Mouse (Mus musculus) urinary bladder, postnatal 14 days (tissue): Measurements from ENCODE around the gene Ppp1r35.
A peak's percentile ranks its signal among the peaks of the same experiment; 100 is the strongest.
"Not testable (repeated sequence)": the region's sequence is repeated elsewhere in the genome, so short reads cannot be mapped to it uniquely, and the experiment has no call there.

ENCODE experiments used
- DNase-seq: peaks from one replicate; pipeline ENCODE4 v3.0.0; 2021; ENCODE audit warnings: low spot score

The Ppp1r35 gene

DNA sequence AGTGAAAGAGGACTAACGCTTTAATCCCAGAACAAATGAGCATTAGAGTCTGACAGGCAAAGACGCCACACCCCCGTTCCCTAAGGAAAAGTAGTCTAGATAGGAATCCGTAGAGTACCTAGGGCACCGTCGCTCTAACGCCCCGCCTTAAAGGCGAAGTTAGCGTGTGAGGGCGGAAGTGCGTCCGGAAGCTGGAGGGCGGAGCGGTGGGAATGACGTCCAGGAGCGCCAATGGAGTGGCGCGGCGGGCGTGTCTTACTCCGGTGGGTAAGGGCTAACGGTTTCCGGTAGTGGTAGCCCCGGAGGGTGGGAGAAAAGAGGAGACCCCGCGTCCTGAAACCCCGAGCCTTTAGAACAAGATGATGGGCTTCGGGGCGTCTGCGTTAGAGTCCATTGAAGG lies at the start of gene Ppp1r35:
Gene Ppp1r35 (plus strand): TSS at position 215 of the 400 bp plus-strand sequence.
- peak; percentile 96 for DNase-seq

DNA sequence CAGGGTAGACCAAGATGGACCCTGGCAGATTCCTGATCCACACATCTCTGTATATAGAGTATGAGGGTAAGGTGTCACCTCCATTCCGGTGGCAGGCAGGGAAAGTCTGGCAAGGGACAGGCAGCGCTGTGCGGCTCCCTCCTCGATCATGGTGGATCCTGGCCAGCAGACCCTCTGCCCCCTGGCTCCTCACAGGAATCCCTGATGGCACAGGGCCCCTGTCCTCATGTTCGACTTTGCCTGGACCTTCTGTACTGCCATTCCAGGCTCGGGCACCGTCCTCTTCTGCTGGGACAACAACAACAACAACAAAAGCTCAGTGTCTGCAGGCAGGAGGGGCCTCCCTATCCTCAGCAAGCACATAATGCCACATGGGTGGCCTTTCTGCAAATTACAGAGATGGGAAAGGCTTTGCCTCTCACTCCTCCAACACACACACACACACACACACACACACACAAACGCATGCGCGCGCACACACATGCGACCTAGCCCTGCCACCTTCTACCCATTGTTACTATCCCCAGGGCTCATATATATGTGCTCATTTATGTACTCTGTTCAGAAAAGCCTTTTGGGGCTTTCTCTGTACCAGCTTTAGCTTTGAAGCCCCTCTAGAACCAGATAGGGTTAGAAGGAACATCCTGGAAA lies 44.9 kb upstream of the Ppp1r35 start:
- no peak for DNase-seq

DNA sequence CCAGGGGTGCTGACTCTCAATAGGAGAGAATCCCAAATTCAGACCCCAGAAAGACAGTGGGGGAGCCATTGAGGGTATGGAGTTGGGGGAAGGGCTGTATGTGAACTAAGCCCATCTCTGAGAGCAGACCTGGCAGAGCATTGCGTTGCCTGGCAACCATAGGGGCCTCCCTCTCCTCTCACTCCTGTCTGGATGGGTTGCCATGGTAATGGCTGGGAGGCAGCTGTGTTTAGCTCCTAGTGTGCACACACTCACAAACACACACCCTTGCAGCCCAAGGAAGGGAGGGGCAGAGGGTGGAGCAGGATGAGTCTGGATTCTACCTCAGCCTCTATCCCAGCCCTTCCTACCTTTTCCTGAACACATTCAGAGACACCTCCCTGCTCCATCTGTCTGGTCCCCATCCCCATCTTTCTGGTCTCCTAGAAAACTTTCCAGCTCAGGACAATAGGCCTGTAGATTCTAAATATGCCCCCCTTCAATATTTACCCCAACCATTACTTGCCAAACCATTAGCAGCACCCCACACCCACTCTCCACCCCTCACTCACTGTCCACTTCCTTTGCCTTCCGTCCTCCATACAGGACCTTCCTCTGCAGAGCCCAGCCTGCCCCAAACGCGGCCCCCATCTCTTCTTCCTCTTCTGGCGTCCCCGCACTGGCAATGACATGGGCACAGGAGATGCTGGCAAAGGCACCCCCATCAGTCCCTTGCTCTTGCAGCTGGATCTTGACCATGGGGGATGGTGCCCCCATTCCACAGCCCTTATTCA lies 44.2 kb upstream of the Ppp1r35 start:
- DNase-seq = no peak

DNA sequence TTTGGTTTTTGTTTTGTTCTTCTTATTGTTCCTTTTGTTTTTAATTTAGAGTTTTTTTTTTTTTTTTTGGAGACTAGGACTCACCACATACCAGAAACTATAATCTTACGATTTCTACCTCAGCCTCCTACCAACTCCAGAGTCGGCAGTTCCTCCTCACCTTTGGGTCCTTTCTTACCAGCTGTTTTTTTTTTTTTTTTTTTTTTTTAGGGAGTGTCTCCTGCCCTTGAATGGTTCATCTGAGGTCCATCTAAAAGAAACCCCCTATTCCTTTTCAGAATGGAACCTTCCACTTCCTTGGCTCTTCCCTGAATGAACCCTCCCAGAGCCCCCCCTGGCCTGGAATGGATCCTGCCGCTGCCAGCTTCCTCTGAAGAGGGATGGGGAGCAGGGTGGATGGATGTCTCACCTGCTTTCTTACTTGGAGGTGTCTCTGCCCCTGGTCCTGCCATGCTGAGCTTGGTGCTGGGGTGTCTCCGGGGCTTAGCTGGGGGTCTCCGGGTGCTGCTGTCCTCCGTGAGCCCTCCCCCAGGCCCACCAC lies 41.2 kb upstream of the Ppp1r35 start:
- DNase-seq = no peak

DNA sequence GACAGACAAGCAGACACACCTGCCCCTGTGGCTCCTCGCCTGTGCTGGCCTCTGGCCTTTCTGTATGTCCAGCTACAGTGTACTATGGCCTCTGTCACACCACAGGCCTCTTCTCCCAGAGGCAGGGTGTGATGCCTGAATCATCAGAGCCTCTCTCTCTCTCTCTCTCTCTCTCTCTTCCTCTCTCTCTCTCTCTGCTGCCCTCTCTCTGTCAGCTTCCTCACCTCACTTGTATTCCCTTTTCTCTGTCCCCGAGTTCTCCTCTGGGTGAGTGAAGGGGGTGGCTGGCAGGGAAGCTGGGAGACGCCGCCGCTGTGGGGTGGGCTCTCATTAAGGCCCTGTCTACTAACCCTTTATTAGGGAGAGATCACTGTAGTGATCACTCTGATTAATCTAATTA lies 40.1 kb upstream of the Ppp1r35 start:
- DNase-seq = no peak

DNA sequence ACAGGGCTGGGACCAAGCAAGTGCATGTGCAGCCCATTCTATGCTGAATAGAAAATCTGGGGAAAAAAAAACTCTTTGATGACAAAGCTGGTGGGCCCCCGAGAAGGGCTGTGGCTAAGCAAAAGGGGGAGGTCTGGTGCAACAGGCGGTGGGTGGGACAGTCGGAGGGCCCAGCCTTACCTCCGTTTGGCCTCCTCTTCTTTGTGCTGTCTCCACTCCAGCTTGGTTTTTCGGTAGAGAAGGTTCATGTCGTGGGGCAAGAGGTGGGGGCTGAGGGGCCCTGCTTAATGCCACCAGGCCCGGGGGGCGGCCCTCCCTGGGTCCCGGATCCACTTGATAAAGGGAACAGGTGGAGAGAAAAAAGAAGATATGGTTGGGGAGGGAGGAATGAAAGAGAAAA lies 39.2 kb upstream of the Ppp1r35 start:
- no peak for DNase-seq

DNA sequence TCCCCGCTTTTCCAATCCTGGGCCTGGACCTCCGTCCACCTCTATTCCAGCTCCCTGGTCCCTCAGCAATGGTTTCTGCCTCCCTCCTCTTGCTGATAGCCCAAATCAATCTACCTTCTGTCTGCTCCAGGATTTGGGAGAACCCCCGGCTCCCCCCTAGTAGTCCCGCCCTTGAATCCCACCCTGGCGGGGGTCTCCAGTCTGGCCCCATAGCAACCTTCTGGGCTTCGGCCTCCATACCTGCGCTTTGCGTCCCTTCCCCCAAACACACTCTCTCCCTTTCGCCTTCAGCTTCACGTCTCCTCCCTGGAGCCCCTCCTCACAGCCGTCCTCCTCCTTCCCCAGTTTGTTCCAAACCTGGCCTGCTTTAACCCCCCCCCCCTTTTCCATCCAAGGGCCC lies 38.1 kb upstream of the Ppp1r35 start:
- no peak for DNase-seq

DNA sequence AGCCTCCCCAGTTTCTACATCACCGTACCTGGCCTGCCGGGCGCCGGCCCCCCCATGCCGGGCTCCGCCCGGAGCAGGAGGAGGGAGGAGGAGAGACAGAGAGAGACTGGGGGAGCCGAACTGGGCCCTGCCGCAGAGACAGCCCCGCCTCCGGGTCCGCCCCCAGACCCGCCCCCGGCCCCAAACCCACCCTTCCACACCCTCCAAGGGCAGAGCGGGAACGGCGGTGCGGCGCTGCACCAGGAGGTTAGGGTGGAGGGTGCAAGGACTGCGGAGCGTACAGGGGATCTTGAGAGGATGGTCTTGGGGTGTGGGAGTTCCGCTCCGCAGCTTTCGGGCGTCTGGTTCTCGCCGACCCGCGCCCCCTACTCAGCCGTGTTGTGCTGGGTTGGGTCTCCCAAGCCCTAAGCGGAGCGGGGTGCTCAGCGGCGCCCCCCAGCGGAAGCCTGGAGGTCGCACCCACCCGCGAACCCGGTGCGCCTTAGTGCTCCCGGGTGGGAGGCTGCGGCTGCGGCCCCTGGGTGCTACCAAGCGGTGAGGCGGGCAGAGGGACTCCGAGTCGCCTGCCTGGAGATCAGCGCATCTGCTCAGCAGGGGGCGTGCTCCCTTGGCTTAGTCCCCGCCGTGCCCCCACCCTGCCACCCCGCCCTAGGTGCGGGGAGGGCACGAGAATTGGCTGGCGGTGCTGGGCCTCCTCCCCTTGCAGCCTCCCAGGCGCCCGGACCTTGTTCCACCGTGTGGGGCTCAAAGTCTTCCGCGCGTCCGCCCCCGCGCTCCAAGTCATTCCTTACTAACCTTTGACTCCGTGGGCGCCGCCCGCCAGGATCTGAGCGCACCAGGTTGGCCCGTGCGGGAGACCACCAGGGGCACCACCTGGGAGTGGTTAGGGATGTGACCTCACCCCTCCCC lies 37.4 kb upstream of the Ppp1r35 start, which contains the start of gene Nyap1:
Gene Nyap1 (minus strand): TSS at position 585 of the 909 bp plus-strand sequence.
- peak; percentile 78 for DNase-seq

DNA sequence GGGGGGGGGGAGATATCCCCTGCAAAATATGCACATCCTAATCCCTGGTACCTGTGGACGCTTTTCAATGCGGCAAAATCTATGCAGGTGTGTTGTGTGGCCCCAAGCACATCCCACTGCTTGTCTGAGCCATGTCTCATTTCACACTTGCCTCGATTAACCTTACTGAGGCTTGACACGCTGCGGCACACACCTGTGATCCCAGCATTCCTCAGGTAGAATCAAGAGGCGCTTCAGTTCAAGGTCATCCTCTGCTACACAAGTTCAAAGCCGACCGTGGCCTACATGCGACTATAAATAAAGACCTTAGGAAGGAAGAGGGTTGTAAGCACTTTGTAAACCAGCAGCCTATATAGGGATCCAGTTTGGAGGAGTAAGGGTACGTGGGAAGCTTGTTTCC lies 36.6 kb upstream of the Ppp1r35 start:
- DNase-seq = no peak

DNA sequence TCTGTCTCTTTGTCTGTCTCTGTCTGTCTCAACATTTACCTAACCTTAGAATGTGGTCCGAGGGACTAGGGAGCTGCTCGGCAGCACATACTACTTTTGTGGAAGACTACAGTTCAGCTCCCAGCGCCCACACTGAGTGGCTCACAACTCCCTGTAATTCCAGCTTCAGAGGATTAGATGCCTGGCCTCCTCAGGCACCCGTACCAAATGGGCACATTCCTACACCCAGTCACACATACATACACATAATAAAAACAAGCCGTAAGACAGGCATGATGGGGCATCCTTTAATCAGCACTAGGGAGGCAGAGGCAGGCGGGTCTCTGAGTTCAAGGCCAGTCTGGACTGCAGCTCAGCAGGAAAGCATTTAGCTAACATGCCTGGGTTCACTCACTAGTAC lies 35.8 kb upstream of the Ppp1r35 start:
- no peak for DNase-seq

DNA sequence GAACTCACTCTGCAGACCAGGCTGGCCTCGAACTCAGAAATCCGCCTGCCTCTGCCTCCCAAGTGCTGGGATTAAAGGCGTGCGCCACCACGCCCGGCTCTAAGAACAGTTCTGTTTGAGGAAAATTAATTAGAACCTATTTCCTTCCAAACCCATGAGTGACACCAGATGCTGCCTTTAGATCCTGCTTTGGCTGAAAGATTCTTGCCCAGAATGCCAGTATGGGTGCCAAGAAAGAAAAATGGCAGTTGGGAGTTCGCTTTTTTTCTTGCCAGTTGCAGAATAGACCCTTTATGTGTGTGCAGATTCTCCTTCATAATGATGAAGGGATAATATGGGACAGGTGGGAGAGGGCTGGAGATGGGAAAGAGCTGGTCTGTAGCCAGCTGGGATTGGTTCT lies 34.5 kb upstream of the Ppp1r35 start:
- DNase-seq = no peak

DNA sequence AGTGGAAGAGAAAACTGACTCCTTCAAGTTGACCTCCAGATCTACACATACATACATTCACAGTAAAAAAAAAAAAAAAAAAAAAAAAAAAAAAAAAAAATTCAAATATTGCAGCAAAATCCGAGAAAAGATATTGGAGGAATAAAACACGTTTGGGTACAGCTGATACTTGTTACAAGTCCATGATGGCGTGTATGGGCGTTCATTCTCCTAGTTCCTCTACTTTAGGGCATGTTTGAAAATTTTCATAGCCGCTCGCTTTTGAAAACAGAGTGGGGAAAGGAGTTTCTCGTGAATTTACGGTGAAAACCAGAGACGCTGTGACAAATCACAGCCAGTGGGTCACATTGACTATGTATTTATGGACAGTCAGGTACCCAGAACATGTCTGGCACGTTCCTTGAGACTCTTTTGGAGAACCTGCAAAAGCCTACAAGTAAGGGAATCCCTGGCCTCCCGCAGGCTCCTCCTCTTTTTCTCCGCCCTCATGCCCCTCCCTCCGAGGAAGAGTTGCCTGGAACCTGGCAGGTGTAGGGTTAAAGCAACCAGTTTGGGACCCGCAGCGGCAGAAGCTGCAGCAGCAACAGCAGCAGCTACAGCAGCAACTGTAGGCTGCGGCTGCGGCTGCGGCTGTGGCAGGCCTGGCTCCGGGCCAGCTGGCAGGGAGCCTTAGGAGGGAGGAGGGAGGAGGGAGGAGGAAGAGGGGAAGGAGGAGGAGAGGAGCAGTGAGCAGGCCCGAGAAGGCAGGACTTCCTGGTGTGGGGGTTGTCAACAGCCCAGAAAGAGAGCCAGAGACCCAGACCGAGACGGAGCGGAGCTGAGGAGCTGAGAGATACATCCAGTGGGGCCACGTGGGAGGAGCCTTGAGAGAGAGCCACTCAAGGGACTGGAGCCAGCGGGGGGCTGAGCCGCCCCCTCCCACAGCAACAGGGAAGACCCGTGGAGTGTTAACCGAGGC lies 33.2 kb upstream of the Ppp1r35 start, which contains the start of gene Tsc22d4:
Gene Tsc22d4 (plus strand): TSS at position 517 of the 958 bp plus-strand sequence.
- peak; percentile 92 for DNase-seq

DNA sequence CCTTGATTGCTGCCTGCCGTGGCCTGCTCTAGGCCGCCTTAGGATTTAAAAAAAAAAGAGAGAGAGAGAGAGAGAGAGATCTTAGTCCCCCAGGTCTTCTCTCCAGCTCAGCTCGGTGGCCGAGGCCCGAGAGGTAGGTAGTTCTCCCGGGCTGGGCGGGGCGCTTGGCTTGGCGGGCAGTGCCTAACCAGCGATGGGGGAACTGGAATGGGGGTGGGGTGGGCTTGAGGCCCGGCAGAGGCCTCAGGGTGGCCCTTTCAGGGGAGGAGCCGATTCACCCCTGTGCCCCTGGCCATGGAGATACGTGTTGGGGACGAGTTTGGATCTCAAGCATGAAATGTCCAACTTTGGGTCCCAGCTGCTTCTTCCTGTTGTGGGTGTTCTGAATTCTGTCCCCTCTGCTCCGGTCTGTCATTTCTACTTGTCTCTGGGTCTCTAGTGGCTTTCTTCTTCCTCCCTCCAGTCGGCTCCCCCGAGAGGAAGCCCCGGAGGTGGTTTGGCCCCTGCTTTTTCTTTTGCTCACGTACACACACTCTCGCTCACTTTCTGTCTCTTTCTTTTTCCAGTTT lies 32.3 kb upstream of the Ppp1r35 start:
- DNase-seq = peak; percentile 80

DNA sequence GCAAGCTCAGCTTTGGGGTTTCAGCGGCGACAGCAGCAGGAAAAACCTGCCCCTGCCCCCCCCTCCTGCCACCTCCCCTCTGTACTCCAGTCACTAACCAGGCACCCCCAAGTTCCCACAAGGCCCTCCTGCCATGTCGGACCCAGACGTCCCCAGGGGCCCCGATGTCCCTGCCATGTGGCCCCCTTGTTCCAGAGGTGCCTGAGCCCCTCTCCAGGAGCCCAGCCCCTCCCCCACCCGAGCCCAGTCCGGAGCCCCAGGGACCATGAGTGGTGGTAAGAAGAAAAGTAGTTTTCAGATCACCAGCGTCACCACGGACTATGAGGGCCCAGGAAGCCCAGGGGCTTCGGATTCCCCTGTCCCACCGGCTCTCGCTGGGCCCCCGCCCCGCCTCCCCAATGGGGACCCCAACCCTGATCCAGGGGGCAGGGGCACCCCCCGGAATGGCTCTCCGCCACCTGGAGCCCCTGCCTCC lies 31.8 kb upstream of the Ppp1r35 start:
- peak; percentile 26 for DNase-seq

DNA sequence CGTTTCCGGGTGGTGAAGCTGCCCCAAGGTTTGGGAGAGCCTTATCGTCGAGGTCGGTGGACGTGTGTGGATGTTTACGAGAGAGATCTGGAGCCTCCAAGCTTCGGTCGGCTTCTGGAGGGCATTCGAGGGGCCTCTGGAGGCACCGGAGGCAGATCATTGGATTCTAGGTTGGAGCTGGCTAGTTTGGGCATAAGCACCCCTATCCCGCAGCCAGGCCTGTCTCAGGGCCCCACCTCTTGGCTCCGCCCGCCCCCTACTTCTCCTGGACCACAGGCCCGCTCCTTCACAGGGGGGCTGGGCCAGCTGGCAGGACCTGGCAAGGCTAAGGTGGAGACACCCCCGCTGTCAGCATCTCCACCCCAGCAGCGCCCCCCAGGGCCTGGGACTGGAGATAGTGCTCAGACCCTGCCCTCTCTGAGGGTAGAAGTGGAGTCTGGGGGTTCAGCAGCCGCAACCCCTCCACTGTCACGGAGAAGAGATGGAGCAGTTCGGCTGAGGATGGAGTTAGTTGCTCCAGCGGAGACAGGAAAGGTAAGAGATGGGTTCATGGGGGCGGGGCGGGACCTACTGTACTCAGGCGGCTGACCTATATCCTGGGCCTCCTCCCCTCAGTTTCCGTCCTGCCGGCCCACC lies 31.2 kb upstream of the Ppp1r35 start:
- DNase-seq = peak; percentile 53

DNA sequence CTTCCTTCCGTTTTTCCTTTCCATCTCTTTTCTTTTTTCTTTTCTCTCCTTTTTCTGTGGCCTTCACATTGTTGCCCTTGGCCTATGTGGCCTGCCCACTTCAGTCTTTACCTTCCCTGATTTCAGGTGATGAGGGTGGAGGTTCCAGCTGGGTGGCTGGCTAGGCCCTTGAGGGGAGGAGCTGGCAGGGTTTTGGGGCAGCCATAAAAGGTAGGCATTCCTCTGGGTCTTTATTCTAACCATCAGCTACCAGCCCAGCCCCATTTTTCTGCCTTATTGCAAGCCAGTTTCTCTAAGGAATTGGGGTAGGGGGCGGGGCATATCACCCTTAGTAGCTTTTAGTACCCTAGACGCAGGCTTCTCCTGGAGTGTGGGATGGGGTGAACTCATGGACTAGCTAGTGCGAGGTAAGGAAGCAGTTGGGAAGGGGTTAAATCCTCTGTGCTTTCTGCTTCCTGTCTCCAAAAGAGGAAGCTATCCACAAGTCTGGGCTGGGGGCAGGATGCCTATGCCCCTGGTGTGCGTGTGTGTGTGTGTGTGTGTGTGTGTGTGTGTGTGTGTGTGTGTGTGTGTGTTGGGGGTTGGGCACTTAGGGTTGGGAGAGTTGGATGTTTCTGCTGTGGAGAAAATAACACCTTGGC lies 30.4 kb upstream of the Ppp1r35 start:
- DNase-seq = no peak

DNA sequence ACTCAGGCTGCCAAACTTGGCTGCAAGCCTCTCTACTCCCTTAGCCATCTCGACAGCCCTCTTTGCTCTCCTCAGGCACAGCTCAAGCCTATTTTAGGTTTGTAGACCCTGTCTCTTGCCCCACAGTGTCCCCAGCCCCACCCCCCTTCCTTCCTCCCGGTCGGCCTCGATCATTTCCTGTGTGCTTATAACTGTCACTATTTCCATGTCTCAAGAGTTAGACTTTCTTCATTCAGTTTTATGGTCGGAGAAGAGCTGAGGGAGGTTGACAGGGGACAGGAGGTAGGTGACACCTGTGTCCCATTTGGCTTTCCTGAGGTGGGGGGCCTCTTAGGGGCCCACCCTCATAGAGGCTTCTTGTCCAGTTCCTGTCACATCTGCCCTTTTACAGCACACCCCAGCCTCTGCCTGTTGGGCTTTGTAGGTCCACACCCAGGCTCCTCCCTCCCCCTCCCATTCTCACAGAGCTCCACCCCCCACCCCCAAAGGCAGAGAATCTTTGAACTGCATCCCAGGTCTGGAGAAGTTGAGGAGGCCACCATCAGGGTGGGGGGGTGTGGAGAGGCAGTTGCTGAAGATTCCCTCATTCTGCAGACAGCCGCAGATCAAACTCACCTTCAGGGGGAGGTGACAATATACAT lies 29.3 kb upstream of the Ppp1r35 start:
- no peak for DNase-seq

DNA sequence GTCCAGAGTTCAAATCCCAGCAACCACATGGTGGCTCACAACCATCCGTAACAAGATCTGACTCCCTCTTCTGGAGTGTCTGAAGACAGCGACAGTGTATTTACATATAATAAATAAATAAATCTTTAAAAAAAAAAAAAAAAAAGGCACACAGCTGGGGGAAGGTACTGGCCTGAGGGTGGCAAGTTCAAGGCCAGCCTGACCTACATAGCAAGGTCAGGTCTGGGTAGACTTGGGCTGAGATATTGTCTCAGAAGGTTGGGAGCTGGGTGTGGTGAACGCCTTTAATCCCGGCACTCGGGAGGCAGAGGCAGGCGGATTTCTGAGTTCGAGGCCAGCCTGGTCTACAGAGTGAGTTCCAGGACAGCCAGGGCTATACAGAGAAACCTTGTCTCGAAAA lies 28.4 kb upstream of the Ppp1r35 start:
- DNase-seq = not testable (repeated sequence)
